Mouse (Mus musculus): ENCODE measurements around the gene Rasl11a.
"Not testable (repeated sequence)": the region's sequence is repeated elsewhere in the genome, so short reads cannot be mapped to it uniquely, and the experiment has no call there.

The Rasl11a gene

GRCm38 (mm10) chr5:146893478-146894182 lies 48.8 kb downstream of the Rasl11a start:
- no peak for DNase-seq

DNA sequence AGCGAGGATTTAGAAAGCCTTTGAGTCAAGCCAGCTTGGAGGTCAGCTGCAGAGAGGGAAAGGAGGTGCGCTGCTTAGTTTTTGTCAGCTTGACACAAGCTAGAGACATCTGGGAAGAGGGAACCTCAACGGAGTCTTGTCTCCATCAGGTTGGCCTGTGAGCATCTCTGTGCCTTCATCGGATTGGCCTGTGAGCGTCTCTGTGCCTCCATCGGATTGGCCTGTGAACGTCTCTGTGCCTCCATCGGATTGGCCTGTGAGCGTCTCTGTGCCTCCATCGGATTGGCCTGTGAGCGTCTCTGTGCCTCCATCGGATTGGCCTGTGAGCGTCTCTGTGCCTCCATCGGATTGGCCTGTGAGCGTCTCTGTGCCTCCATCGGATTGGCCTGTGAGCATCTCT lies 50.8 kb downstream of the Rasl11a start:
- not testable (repeated sequence) for DNase-seq

DNA sequence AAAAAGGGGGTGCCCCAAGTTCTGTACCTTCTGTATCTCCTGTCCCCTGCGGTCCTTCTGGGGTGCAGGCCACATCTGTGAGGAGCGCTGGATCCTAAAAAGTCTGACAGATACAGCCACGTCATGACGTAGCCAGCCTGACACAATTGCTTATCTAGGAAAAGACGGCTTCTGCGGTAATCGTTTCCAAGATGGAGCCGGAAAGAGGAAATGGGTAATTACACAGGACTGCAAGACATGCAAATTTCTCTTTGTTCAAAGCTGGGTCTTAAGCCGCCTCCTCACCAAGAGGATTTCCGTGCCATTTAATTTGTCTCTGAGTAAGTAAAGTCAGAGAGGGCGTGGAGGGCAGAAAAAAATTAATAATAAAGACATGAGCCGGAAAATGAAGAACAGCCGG lies 52.1 kb downstream of the Rasl11a start:
- DNase-seq: peak in 1 of 2 experiments; percentile 17
